Mouse (Mus musculus) kidney, adult 10 weeks (tissue): ENCODE measurements around the gene Zfyve16. TPM values are rescaled to one million over a fixed set of nuclear protein-coding genes. Genes with fewer than 3 reads are reported as not detected.

Source experiments
- polyA plus RNA-seq: library from polyadenylated mRNA; stranded (reverse); fragments of 350-450 nt; fragmentation: Illumina TruSeq; extraction: RNeasy Lipid Tissue Mini Kit (QIAGEN cat#74804); gene quantifications from one replicate; pipeline ENCODE4 v1.2.3, GENCODE M21; 2014; ENCODE audit warnings: low read depth, low replicate concordance

Zfyve16 gene
- polyA plus RNA-seq: 48.1 TPM

GRCm38 (mm10) chr13:92530721-92531211 lies at the start of gene Zfyve16:
Zfyve16 (minus strand) TSS chr13:92530868.

DNA sequence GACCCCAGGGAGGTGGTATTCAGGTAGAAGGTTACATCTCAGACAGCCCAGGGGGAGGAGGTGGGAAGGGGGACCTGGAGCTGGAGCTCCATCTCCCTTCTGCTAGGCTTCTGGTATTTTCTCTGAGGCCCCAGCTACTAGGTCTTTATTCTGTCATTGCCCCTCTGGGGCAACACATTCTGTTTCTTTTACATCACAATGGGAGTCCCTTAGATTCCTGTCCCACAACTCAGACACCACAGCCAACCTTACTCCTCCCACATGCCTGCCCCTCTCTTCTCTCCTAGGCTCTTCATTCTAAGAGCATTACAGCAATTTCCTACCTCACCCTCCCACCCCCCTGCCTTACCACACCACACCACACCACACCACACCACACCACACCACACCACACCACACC lies 45.4 kb upstream of the Zfyve16 start, which contains the start of gene Spz1:
Gene Spz1 (minus strand): TSS at position 101 of the 400 bp plus-strand sequence.

DNA sequence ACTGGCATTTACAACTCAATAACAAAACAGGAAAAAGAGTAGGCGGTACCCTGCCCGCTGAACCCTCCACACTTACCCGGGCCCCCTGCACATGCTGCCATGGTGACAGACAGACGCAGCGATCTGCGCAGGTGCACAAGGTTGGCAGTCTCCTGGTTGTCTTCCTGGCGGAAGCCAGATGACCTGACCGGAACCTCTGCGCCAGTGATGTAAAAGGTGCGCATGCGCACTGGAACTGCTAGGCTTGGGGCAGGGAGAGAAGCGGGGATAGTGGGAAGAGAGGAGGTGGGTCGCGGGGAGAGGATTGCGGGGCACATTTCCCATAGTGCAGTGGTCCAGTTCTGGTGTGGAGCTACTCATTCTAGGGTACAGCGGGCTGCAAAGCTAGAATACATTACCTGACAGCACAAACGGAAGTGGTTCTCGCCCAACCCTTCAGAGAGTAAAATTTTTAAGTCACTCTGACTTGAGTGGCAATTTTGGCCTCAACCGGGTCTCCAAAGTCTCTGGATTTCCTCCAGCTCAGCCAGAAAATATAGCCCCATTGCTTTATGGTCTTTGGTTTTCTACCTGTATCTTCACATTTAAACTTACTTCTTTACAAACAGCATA lies 46.7 kb downstream of the Zfyve16 start, which contains the start of gene Fam151b:
Gene Fam151b (minus strand): TSS at position 164 of the 612 bp plus-strand sequence.

Other genes starting within 250 kb of the Zfyve16 start
- not detected for gene Gm20379, start 224.9 kb downstream of the Zfyve16 start, polyA plus RNA-seq
- gene Dhfr, start 176.1 kb downstream of the Zfyve16 start, polyA plus RNA-seq: 66.0 TPM
- gene Msh3, start 175.9 kb downstream of the Zfyve16 start, polyA plus RNA-seq: 38.7 TPM
- gene Ankrd34b, start 105.0 kb downstream of the Zfyve16 start, polyA plus RNA-seq: 1.5 TPM
- gene Fam151b, start 46.9 kb downstream of the Zfyve16 start, polyA plus RNA-seq: 19.6 TPM
- not detected for gene Spz1, start 45.3 kb upstream of the Zfyve16 start, polyA plus RNA-seq
- 14.9 TPM for gene Serinc5, start 80.2 kb upstream of the Zfyve16 start, polyA plus RNA-seq